In the genomic region with DNA sequence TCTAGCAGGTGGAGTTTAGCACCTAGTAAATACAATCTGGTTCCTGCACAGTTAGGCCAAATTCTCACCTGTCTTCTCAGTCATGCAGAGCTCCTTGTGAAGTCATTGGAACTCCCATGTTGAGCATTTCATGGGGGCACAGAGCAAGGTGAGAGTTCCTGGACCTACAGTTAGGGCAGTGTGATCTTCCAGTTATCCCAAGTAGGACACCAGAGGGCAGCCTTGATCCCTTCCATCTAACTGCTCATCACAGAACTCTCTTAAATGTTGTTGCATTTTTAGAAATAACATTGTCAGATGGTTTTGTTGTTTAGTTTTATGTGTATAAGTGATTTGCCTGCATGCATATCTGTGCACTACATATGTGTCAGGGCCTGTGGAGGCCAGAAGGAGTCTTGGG, we compare ENCODE assay signal across 8 mouse cellular contexts. TPM values are rescaled to one million over a fixed set of nuclear protein-coding genes. Genes with fewer than 3 reads are reported as not detected.
DNase-seq lines count a peak whose midpoint lies in the region; ATAC-seq and TF ChIP-seq lines count a peak whose summit lies in the region.

No protein-coding gene starts in this region.

- H3K79me2 ChIP-seq in MEL (ENCODE audit: control insufficient read depth, insufficient read depth, low read length, poor library complexity): no peaks in the 10 kb centered on the region

- H3K9ac ChIP-seq in kidney, embryonic 16.5 days (replicated peaks; ENCODE audit: low read length): no peak overlapping the region
- H3K9ac ChIP-seq in MEL (ENCODE audit: control insufficient read depth, low read depth, low read length, poor library complexity, severe bottlenecking): no peak overlapping the region

- no peaks in the 10 kb centered on the region for H3K9me3 ChIP-seq in kidney, embryonic 16.5 days (ENCODE audit: low read length)
- H3K9me3 ChIP-seq in MEL (replicated peaks; ENCODE audit: insufficient read depth, low read length): no peaks in the 10 kb centered on the region

- H3K4me3 ChIP-seq in kidney, embryonic 16.5 days (ENCODE audit: low read length): no peak overlapping the region
- H3K4me3 ChIP-seq in MEL (ENCODE audit: control insufficient read depth in 1 of 2, insufficient read depth in 1 of 2, low read depth in 2 of 2, low read length in 2 of 2): no peak overlapping the region
- no peak overlapping the region for H3K4me3 ChIP-seq in small intestine, adult 2 months (ENCODE audit: low read depth, low read length)

- no peak for ATAC-seq in kidney, embryonic 16.5 days (ENCODE audit: low FRiP score, low TSS enrichment)
- ATAC-seq in hematopoietic stem cell, adult 5-6 weeks (replicated peaks in 1 of 2; ENCODE audit: insufficient read depth in 1 of 2, low FRiP score in 2 of 2, low TSS enrichment in 1 of 2, low read depth in 1 of 2, poor library complexity in 2 of 2, severe bottlenecking in 2 of 2): peak; percentile 56 to 63; a peak in 2 of 4 replicates

- H3K4me1 ChIP-seq in kidney, embryonic 16.5 days (ENCODE audit: insufficient read depth, low read length): no peaks in the 10 kb centered on the region
- H3K4me1 ChIP-seq in MEL (ENCODE audit: control insufficient read depth in 1 of 2, insufficient read depth in 2 of 2, low read length in 2 of 2): no peaks in the 10 kb centered on the region
- H3K4me1 ChIP-seq in small intestine, adult 2 months (ENCODE audit: control insufficient read depth, insufficient read depth, insufficient read length, low read length): no peaks in the 10 kb centered on the region

- peak; percentile 19 for DNase-seq in adrenal gland, adult 2 months
- no peak for DNase-seq in adrenal gland, adult 8-10 months
- DNase-seq in kidney, adult 9 months: peak; percentile 45
- DNase-seq in MEL (ENCODE audit: low read depth, low spot score): peak; percentile 40
- DNase-seq in layer of hippocampus, postnatal 14 days (ENCODE audit: low spot score in 2 of 2): no peak

- peaks cover 22% of the 10 kb centered on the region for H3K36me3 ChIP-seq in kidney, embryonic 16.5 days (ENCODE audit: insufficient read depth, low read length)
- H3K36me3 ChIP-seq in MEL (ENCODE audit: control insufficient read depth in 1 of 2, insufficient read depth in 2 of 2, low read length in 2 of 2): peaks cover 2% of the 10 kb centered on the region in 2 experiments; a peak in 2 of 4 replicates
- peaks cover 10% of the 10 kb centered on the region for H3K36me3 ChIP-seq in small intestine, adult 2 months (ENCODE audit: control insufficient read depth, insufficient read depth, low read length)

- no peak for TF ChIP-seq EP300 in MEL (IDR thresholded peaks at IDR 0.05; ENCODE audit: low read depth in 1 of 2, low read length in 2 of 2)

- no peak overlapping the region for H3K27ac ChIP-seq in kidney, embryonic 16.5 days (ENCODE audit: low read length)
- no peak overlapping the region for H3K27ac ChIP-seq in MEL (ENCODE audit: control insufficient read depth, low read depth, low read length)
- H3K27ac ChIP-seq in small intestine, adult 2 months (ENCODE audit: insufficient read depth, low read depth, low read length): no peak overlapping the region

- TF ChIP-seq CTCF in MEL (IDR thresholded peaks at IDR 0.05 in 2 of 3, conservative IDR thresholded peaks at IDR 0.05 in 1 of 3; ENCODE audit: control insufficient read depth in 1 of 3, insufficient read depth in 1 of 3, low read depth in 2 of 3, low read length in 3 of 3, poor library complexity in 1 of 3, severe bottlenecking in 1 of 3): peak; percentile 27 to 46 (median 44)
- 0 out of 2 replicates have a peak, but pooled peaks have one; percentile 9 for TF ChIP-seq CTCF in small intestine, adult 2 months (IDR thresholded peaks at IDR 0.05; ENCODE audit: extremely low read depth, insufficient read length, insufficient replicate concordance, low read depth, low read length)

- H3K27me3 ChIP-seq in kidney, embryonic 16.5 days (ENCODE audit: insufficient read depth, low read length): no peaks in the 10 kb centered on the region
- H3K27me3 ChIP-seq in MEL (ENCODE audit: control insufficient read depth in 1 of 2, insufficient read depth in 2 of 2, low read length in 2 of 2): no peaks in the 10 kb centered on the region
- H3K27me3 ChIP-seq in small intestine, adult 2 months (ENCODE audit: control insufficient read depth, insufficient read depth, low read length): no peaks in the 10 kb centered on the region

- TF ChIP-seq POLR2A in MEL (IDR thresholded peaks at IDR 0.05; ENCODE audit: control insufficient read depth in 1 of 2, insufficient read depth in 1 of 2, low read depth in 1 of 2, low read length in 2 of 2, poor library complexity in 1 of 2): no peak
- no peak for TF ChIP-seq POLR2A in small intestine, adult 2 months (IDR thresholded peaks at IDR 0.05; ENCODE audit: low read depth, low read length)

- no peak overlapping the region for H3K4me2 ChIP-seq in kidney, embryonic 16.5 days (replicated peaks; ENCODE audit: low read depth, low read length)

- TF ChIP-seq RAD21 in MEL (IDR thresholded peaks at IDR 0.05; ENCODE audit: low read depth, low read length): no peak

TF ChIP-seq in MEL, 35 proteins besides CTCF, POLR2A, EP300 and RAD21:
- TF ChIP-seq SMC3 (IDR thresholded peaks at IDR 0.05; ENCODE audit: low read depth, low read length) (peak; percentile 35), ZKSCAN1 (IDR thresholded peaks at IDR 0.05; ENCODE audit: low read depth, low read length) (no peak)
TF ChIP-seq in MEL: peak in this region for 1.

RNA-seq across cellular contexts. Expression of a gene that starts 29.0 kb away (rescaled TPM):
- total RNA-seq in adrenal gland, adult 2 months (2021): 1 to 10 TPM; 3.4 to 3.5 TPM
- 0.08 and 0.12 TPM in 2 replicates for polyA plus RNA-seq in adrenal gland, adult 2 months (2012; rRNA removed)
- 1 to 10 TPM; 4.0 to 8.7 (median 5.4) TPM for total RNA-seq in adrenal gland, adult 8-10 months (2022)
- polyA plus RNA-seq in kidney, embryonic 16.5 days (2015; fragmentation: Nextera tagmentation; extraction: Ambion mirVana): 2.9 and 3.0 TPM in 2 replicates
- 9.5 and 9.6 TPM in 2 replicates for total RNA-seq in MEL (2012; rRNA removed)
- 1 to 10 TPM in 1 of 2 experiments, not detected in 1; 6.5 TPM for polyA plus RNA-seq in MEL (2012; ENCODE audit: insufficient read depth in 1 of 2, insufficient read length in 2 of 2, low read depth in 1 of 2, low replicate concordance in 2 of 2, missing spikeins in 1 of 2)
- total RNA-seq in hematopoietic stem cell, adult 5-6 weeks (2017): 26.7 and 31.3 TPM in 2 replicates
- polyA plus RNA-seq in small intestine, adult 2 months (2012; rRNA removed): 0.14 and 0.51 TPM in 2 replicates
- 10 to 100 TPM; 25.6 to 25.7 TPM for total RNA-seq in layer of hippocampus, postnatal 14 days (2021)

RNA-seq across cellular contexts. Expression of a gene that starts 29.2 kb away (rescaled TPM):
- total RNA-seq in adrenal gland, adult 2 months (2021): 10 to 100 TPM; 19.6 to 38.1 TPM
- polyA plus RNA-seq in adrenal gland, adult 2 months (2012; rRNA removed): 3.5 and 4.3 TPM in 2 replicates
- 10 to 100 TPM; 28.5 to 36.8 (median 34.4) TPM for total RNA-seq in adrenal gland, adult 8-10 months (2022)
- polyA plus RNA-seq in kidney, embryonic 16.5 days (2015; fragmentation: Nextera tagmentation; extraction: Ambion mirVana): 75.2 and 79.1 TPM in 2 replicates
- total RNA-seq in MEL (2012; rRNA removed): 32.9 and 39.4 TPM in 2 replicates
- 10 to 100 TPM in 1 of 2 experiments, not detected in 1; 38.9 TPM for polyA plus RNA-seq in MEL (2012; ENCODE audit: insufficient read depth in 1 of 2, insufficient read length in 2 of 2, low read depth in 1 of 2, low replicate concordance in 2 of 2, missing spikeins in 1 of 2)
- 77.9 and 81.3 TPM in 2 replicates for total RNA-seq in hematopoietic stem cell, adult 5-6 weeks (2017)
- polyA plus RNA-seq in small intestine, adult 2 months (2012; rRNA removed): 3.5 and 7.9 TPM in 2 replicates
- total RNA-seq in layer of hippocampus, postnatal 14 days (2021): 100 to 1,000 TPM; 176 to 182 TPM

Comparison
In these comparisons a context has a peak if more than half of its experiments do, and no peak if none do; other contexts are left out.
1. DNase-seq: peak in adrenal gland, adult 2 months (single experiment), kidney, adult 9 months (single experiment) and MEL (single experiment); none in adrenal gland, adult 8-10 months (single experiment) and layer of hippocampus, postnatal 14 days (0 of 2).